Mouse (Mus musculus): ENCODE data around the gene Glud1. TPM values are rescaled to one million over a fixed set of nuclear protein-coding genes. Genes with fewer than 3 reads are reported as not detected.
A peak's percentile ranks its signal among the peaks of the same experiment; 100 is the strongest.
"Not testable (repeated sequence)": the region's sequence is repeated elsewhere in the genome, so short reads cannot be mapped to it uniquely, and the experiment has no call there.

The Glud1 gene
- polyA plus RNA-seq, 1 experiment from 2014 or later, result 64.0 TPM

- ATAC-seq (ENCODE audit: insufficient read depth, low FRiP score), result peak; percentile 90
- Histone ChIP-seq H3K27ac (ENCODE audit: low read length) (peak overlapping the region; percentile 74), H3K4me2 (ENCODE audit: low read depth, low read length) (peak overlapping the region; percentile 64), H3K9me3 (replicated peaks; ENCODE audit: control insufficient read depth, low read length) (peaks cover 4% of the 10 kb centered on the region; the same call in 1 of the 2 replicates), H3K9ac (ENCODE audit: low read length) (peak overlapping the region; percentile 63), H3K4me3 (replicated peaks; ENCODE audit: low read length) (peak overlapping the region; percentile 39), H3K27me3 (ENCODE audit: control insufficient read depth, insufficient read depth, low read length) (no peaks in the 10 kb centered on the region), H3K36me3 (ENCODE audit: control insufficient read depth, insufficient read depth, low read length) (no peaks in the 10 kb centered on the region), H3K4me1 (ENCODE audit: control insufficient read depth, insufficient read depth, low read length) (0 out of 2 replicates have a peak, but pooled peaks cover 3% of the 10 kb centered on the region)
- 3% methylated on average over 32 of the region's 32 CpGs for WGBS
Measured at GRCm38 (mm10) chr14:34363490-34364253, 53.1 kb downstream of the Glud1 start.

- H3K9me3 ChIP-seq (replicated peaks; ENCODE audit: control insufficient read depth, low read length); H3K36me3 ChIP-seq (ENCODE audit: control insufficient read depth, insufficient read depth, low read length); ATAC-seq (ENCODE audit: insufficient read depth, low FRiP score); H3K9ac ChIP-seq (ENCODE audit: low read length); H3K4me1 ChIP-seq (ENCODE audit: control insufficient read depth, insufficient read depth, low read length); H3K27me3 ChIP-seq (ENCODE audit: control insufficient read depth, insufficient read depth, low read length): not testable (repeated sequence)
- peak overlapping the region; percentile 74; the same call in 1 of the 2 replicates for H3K27ac ChIP-seq (ENCODE audit: low read length)
- peak overlapping the region; percentile 39; the same call in 1 of the 2 replicates for H3K4me3 ChIP-seq (replicated peaks; ENCODE audit: low read length)
- WGBS, result 88% methylated on average over 15 of the region's 15 CpGs
- H3K4me2 ChIP-seq (ENCODE audit: low read depth, low read length), result peak overlapping the region; percentile 64
Measured at GRCm38 (mm10) chr14:34364254-34365146, 54.0 kb downstream of the Glud1 start.

GRCm38 (mm10) chr14:34365147-34365507 is 54.6 kb downstream of the Glud1 start:
- Histone ChIP-seq H3K9me3 (replicated peaks; ENCODE audit: control insufficient read depth, low read length) (peaks cover 4% of the 10 kb centered on the region; the same call in 1 of the 2 replicates), H3K9ac (ENCODE audit: low read length) (no peak overlapping the region), H3K27ac (ENCODE audit: low read length) (no peak overlapping the region), H3K4me3 (replicated peaks; ENCODE audit: low read length) (no peak overlapping the region), H3K4me2 (ENCODE audit: low read depth, low read length) (no peak overlapping the region), H3K36me3 (ENCODE audit: control insufficient read depth, insufficient read depth, low read length) (no peaks in the 10 kb centered on the region), H3K27me3 (ENCODE audit: control insufficient read depth, insufficient read depth, low read length) (no peaks in the 10 kb centered on the region), H3K4me1 (ENCODE audit: control insufficient read depth, insufficient read depth, low read length) (0 out of 2 replicates have a peak, but pooled peaks cover 3% of the 10 kb centered on the region)
- no peak for ATAC-seq (ENCODE audit: insufficient read depth, low FRiP score)
- WGBS, result 95% methylated on average over 2 of the region's 2 CpGs

DNA sequence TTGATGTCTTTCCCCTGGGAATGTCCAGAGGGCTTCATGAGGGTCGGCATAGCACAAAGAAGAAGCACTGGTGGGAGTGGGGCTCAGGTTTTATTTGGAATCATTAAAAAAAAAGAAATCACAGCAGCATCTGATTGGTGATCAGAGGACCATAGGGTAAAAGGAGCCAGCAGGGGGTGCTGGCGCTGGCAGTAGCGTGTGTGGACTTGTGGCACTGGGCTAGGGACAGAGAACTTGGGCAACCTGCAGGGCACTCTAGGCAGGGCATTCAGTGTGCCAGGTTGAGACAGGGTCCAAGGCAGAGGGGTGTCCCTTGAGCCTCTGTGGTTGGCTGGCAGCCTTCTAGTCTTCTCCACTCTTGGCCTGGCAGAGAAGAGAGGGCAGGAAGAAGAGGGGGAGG is 59.7 kb downstream of the Glud1 start:
- H3K27me3 ChIP-seq (ENCODE audit: control insufficient read depth, insufficient read depth, low read length), result no peaks in the 10 kb centered on the region
- peaks cover 2% of the 10 kb centered on the region; the same call in 1 of the 2 replicates for H3K9me3 ChIP-seq (replicated peaks; ENCODE audit: control insufficient read depth, low read length)
- H3K4me3 ChIP-seq (replicated peaks; ENCODE audit: low read length), result no peak overlapping the region
- H3K27ac ChIP-seq (ENCODE audit: low read length), result no peak overlapping the region
- H3K4me2 ChIP-seq (ENCODE audit: low read depth, low read length), result no peak overlapping the region
- no peak for ATAC-seq (ENCODE audit: insufficient read depth, low FRiP score)
- peaks cover 12% of the 10 kb centered on the region for H3K4me1 ChIP-seq (ENCODE audit: control insufficient read depth, insufficient read depth, low read length)
- no peaks in the 10 kb centered on the region for H3K36me3 ChIP-seq (ENCODE audit: control insufficient read depth, insufficient read depth, low read length)
- WGBS, result 67% methylated on average over 3 of the region's 3 CpGs
- no peak overlapping the region for H3K9ac ChIP-seq (ENCODE audit: low read length)

DNA sequence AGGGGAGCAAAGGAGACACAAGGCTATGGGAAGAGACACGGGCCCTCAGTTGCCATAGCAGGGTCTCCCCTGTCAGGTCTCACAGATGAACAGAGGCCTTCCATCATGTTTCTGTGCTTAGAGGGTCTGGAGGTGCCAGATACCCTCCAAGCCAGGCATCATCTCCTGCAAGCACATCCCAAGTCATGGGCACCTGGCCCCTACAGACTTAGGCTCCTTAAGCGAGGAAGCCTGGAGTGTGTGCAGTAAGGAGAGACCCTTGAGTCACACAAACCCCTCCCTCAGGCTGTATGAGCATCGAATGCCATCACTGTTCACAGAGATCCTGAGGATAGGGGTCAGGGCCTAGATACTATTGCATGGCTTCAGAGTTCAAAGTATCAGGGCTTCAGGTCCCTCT is 60.4 kb downstream of the Glud1 start:
- Histone ChIP-seq H3K27me3 (ENCODE audit: control insufficient read depth, insufficient read depth, low read length) (no peaks in the 10 kb centered on the region), H3K27ac (ENCODE audit: low read length) (no peak overlapping the region), H3K4me3 (replicated peaks; ENCODE audit: low read length) (no peak overlapping the region), H3K4me1 (ENCODE audit: control insufficient read depth, insufficient read depth, low read length) (peaks cover 12% of the 10 kb centered on the region), H3K4me2 (ENCODE audit: low read depth, low read length) (no peak overlapping the region), H3K36me3 (ENCODE audit: control insufficient read depth, insufficient read depth, low read length) (no peaks in the 10 kb centered on the region), H3K9ac (ENCODE audit: low read length) (no peak overlapping the region), H3K9me3 (replicated peaks; ENCODE audit: control insufficient read depth, low read length) (no peaks in the 10 kb centered on the region)
- WGBS, result 86% methylated on average over 3 of the region's 3 CpGs
- ATAC-seq (ENCODE audit: insufficient read depth, low FRiP score), result no peak

GRCm38 (mm10) chr14:34371763-34372162 is 61.2 kb downstream of the Glud1 start:
- H3K9me3 ChIP-seq (replicated peaks; ENCODE audit: control insufficient read depth, low read length), result no peaks in the 10 kb centered on the region
- 69% methylated on average over 2 of the region's 2 CpGs for WGBS
- H3K27me3 ChIP-seq (ENCODE audit: control insufficient read depth, insufficient read depth, low read length), result no peaks in the 10 kb centered on the region
- H3K4me2 ChIP-seq (ENCODE audit: low read depth, low read length), result no peak overlapping the region
- no peak overlapping the region for H3K4me3 ChIP-seq (replicated peaks; ENCODE audit: low read length)
- no peak overlapping the region for H3K9ac ChIP-seq (ENCODE audit: low read length)
- ATAC-seq (ENCODE audit: insufficient read depth, low FRiP score), result no peak
- H3K4me1 ChIP-seq (ENCODE audit: control insufficient read depth, insufficient read depth, low read length), result peaks cover 12% of the 10 kb centered on the region
- H3K27ac ChIP-seq (ENCODE audit: low read length), result no peak overlapping the region
- no peaks in the 10 kb centered on the region for H3K36me3 ChIP-seq (ENCODE audit: control insufficient read depth, insufficient read depth, low read length)

GRCm38 (mm10) chr14:34372646-34373045 is 62.1 kb downstream of the Glud1 start:
- WGBS, result 89% methylated on average over 6 of the region's 6 CpGs

GRCm38 (mm10) chr14:34373581-34373980 is 63.1 kb downstream of the Glud1 start:
- H3K9me3 ChIP-seq (replicated peaks; ENCODE audit: control insufficient read depth, low read length), result no peaks in the 10 kb centered on the region
- 75% methylated on average over 6 of the region's 6 CpGs for WGBS
- no peak overlapping the region for H3K27ac ChIP-seq (ENCODE audit: low read length)
- peaks cover 17% of the 10 kb centered on the region for H3K4me1 ChIP-seq (ENCODE audit: control insufficient read depth, insufficient read depth, low read length)
- no peak overlapping the region for H3K4me3 ChIP-seq (replicated peaks; ENCODE audit: low read length)
- H3K36me3 ChIP-seq (ENCODE audit: control insufficient read depth, insufficient read depth, low read length), result no peaks in the 10 kb centered on the region
- no peaks in the 10 kb centered on the region for H3K27me3 ChIP-seq (ENCODE audit: control insufficient read depth, insufficient read depth, low read length)
- H3K4me2 ChIP-seq (ENCODE audit: low read depth, low read length), result no peak overlapping the region
- no peak for ATAC-seq (ENCODE audit: insufficient read depth, low FRiP score)
- H3K9ac ChIP-seq (ENCODE audit: low read length), result no peak overlapping the region

More at GRCm38 (mm10) chr14:34372646-34373045, 62.1 kb downstream of the Glud1 start:
- H3K27ac ChIP-seq (ENCODE audit: low read length), result no peak overlapping the region
- H3K4me1 ChIP-seq (ENCODE audit: control insufficient read depth, insufficient read depth, low read length), result peaks cover 12% of the 10 kb centered on the region
- no peaks in the 10 kb centered on the region for H3K36me3 ChIP-seq (ENCODE audit: control insufficient read depth, insufficient read depth, low read length)
- no peak overlapping the region for H3K4me3 ChIP-seq (replicated peaks; ENCODE audit: low read length)
- H3K9me3 ChIP-seq (replicated peaks; ENCODE audit: control insufficient read depth, low read length), result no peaks in the 10 kb centered on the region
- no peak overlapping the region for H3K4me2 ChIP-seq (ENCODE audit: low read depth, low read length)
- no peak for ATAC-seq (ENCODE audit: insufficient read depth, low FRiP score)
- no peak overlapping the region for H3K9ac ChIP-seq (ENCODE audit: low read length)
- H3K27me3 ChIP-seq (ENCODE audit: control insufficient read depth, insufficient read depth, low read length), result no peaks in the 10 kb centered on the region

- Histone ChIP-seq H3K9ac (ENCODE audit: low read length) (no peak within 1 kb of the TSS; the same call in 1 of the 2 replicates), H3K27ac (ENCODE audit: low read length) (no peak within 1 kb of the TSS), H3K36me3 (ENCODE audit: control insufficient read depth, insufficient read depth, low read length) (no peaks in the 10 kb centered on the region), H3K27me3 (ENCODE audit: control insufficient read depth, insufficient read depth, low read length) (no peaks in the 10 kb centered on the region), H3K4me1 (ENCODE audit: control insufficient read depth, insufficient read depth, low read length) (peaks cover 21% of the 10 kb centered on the region), H3K9me3 (replicated peaks; ENCODE audit: control insufficient read depth, low read length) (no peaks in the 10 kb centered on the region), H3K4me2 (ENCODE audit: low read depth, low read length) (peak within 1 kb of the TSS; percentile 17; the same call in 1 of the 2 replicates), H3K4me3 (replicated peaks; ENCODE audit: low read length) (peak within 1 kb of the TSS; percentile 25)
- ATAC-seq (ENCODE audit: insufficient read depth, low FRiP score), result no peak
- WGBS, result 11% methylated on average over 10 of the region's 10 CpGs
Measured at GRCm38 (mm10) chr14:34374577-34374976, 64.0 kb downstream of the Glud1 start, which contains the start of gene Sncg. Sncg (minus strand) TSS chr14:34374789.

Data from stomach, embryonic 16.5 days (tissue).